Mouse (Mus musculus) liver, embryonic 14.5 days (tissue): ENCODE results near the gene Ahsg.

Experiments
- CTCF ChIP-seq: IDR thresholded peaks from 2 replicates; pipeline ENCODE4 v1.5.1; 2016; ENCODE audit warnings: antibody characterized with exemption, low read depth, control low read depth
- EP300 ChIP-seq: IDR thresholded peaks from 2 replicates; pipeline ENCODE4 v1.6.1; 2016; ENCODE audit warnings: antibody characterized with exemption, low read depth

DNA sequence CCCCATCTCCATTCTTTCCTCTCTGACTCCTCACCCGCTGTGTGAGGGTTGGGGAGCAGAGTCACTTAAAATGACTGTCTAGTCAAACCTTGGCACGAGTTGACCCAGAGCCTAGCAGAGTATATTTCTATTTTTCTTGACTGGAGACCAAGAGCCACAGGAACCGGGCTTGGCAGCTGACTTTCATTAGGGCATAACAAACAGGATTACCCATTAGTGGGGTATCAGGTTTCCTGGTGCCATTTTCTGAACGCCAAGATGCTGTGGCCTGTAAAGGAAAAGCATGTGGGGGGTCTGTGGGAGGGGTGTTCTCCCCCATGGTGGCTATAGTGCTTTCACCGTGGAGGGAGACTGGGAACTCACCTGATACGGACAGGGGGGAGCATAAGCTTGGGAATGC is 10.2 kb upstream of the Ahsg start:
- TF ChIP-seq CTCF (no peak), EP300 (no peak)
